Mouse (Mus musculus): ENCODE measurements around the gene Srcin1.

- TF ChIP-seq MYOG (IDR thresholded peaks at IDR 0.05; ENCODE audit: control insufficient read depth, extremely low read depth, insufficient read length) (no peak), CTCF (IDR thresholded peaks at IDR 0.05; ENCODE audit: control insufficient read depth, insufficient read depth, insufficient read length) (peak; percentile 99), USF1 (IDR thresholded peaks at IDR 0.05; ENCODE audit: low read depth) (no peak), MYOD1 (IDR thresholded peaks at IDR 0.05; ENCODE audit: control insufficient read depth, insufficient read length, low read depth) (no peak), CEBPB (IDR thresholded peaks at IDR 0.05; ENCODE audit: low read depth) (no peak)
These were observed 44.4 kb downstream of the Srcin1 start for GRCm38 (mm10) chr11:97531381-97532260.

Measured in C2C12 (cell line).